Mouse (Mus musculus): Measurements from ENCODE around the gene Exoc7. TPM values are rescaled to one million over a fixed set of nuclear protein-coding genes. Genes with fewer than 3 reads are reported as not detected.

The Exoc7 gene
- 104 and 118 TPM in 2 replicates for polyA plus RNA-seq (2012; rRNA removed)

GRCm38 (mm10) chr11:116307019-116307725 lies at the start of gene Exoc7:
Exoc7 (minus strand) TSS chr11:116307233.
- Histone ChIP-seq H3K27ac (ENCODE audit: insufficient read depth, low read length) (peak within 1 kb of the TSS; percentile 40), H3K27me3 (ENCODE audit: control insufficient read depth, insufficient read depth, low read length) (no peaks in the 10 kb centered on the region), H3K4me3 (replicated peaks; ENCODE audit: insufficient read depth, low read depth, low read length) (peak within 1 kb of the TSS; percentile 82), H3K4me1 (ENCODE audit: control insufficient read depth, insufficient read depth, low read length) (peaks cover 3% of the 10 kb centered on the region; the same call in 1 of the 2 replicates)
- DNase-seq, result no peak
- no peak for TF ChIP-seq POLR2A (IDR thresholded peaks at IDR 0.05; ENCODE audit: borderline replicate concordance, insufficient read depth, low read length)
- TF ChIP-seq CTCF (IDR thresholded peaks at IDR 0.05; ENCODE audit: borderline replicate concordance, insufficient read depth, low read depth, low read length), result no peak
- 84% methylated on average over 10 of the region's 10 CpGs for WGBS

- Histone ChIP-seq H3K27me3 (ENCODE audit: control insufficient read depth, insufficient read depth, low read length) (no peaks in the 10 kb centered on the region), H3K4me3 (replicated peaks; ENCODE audit: insufficient read depth, low read depth, low read length) (no peak overlapping the region), H3K4me1 (ENCODE audit: control insufficient read depth, insufficient read depth, low read length) (no peaks in the 10 kb centered on the region), H3K27ac (ENCODE audit: insufficient read depth, low read length) (no peak overlapping the region)
- WGBS, result 81% methylated on average over 17 of the region's 17 CpGs
- TF ChIP-seq POLR2A (IDR thresholded peaks at IDR 0.05; ENCODE audit: borderline replicate concordance, insufficient read depth, low read length), result no peak
- TF ChIP-seq CTCF (IDR thresholded peaks at IDR 0.05; ENCODE audit: borderline replicate concordance, insufficient read depth, low read depth, low read length), result no peak
- no peak for DNase-seq
These were observed 47.5 kb upstream of the Exoc7 start for GRCm38 (mm10) chr11:116354521-116354920.

- no peaks in the 10 kb centered on the region for H3K27me3 ChIP-seq (ENCODE audit: control insufficient read depth, insufficient read depth, low read length)
- no peak for DNase-seq
- TF ChIP-seq POLR2A (IDR thresholded peaks at IDR 0.05; ENCODE audit: borderline replicate concordance, insufficient read depth, low read length) (no peak), CTCF (IDR thresholded peaks at IDR 0.05; ENCODE audit: borderline replicate concordance, insufficient read depth, low read depth, low read length) (no peak)
- H3K27ac ChIP-seq (ENCODE audit: insufficient read depth, low read length), result no peak overlapping the region
- H3K4me1 ChIP-seq (ENCODE audit: control insufficient read depth, insufficient read depth, low read length), result no peaks in the 10 kb centered on the region
- WGBS, result 93% methylated on average over 8 of the region's 8 CpGs
- H3K4me3 ChIP-seq (replicated peaks; ENCODE audit: insufficient read depth, low read depth, low read length), result no peak overlapping the region
These were observed 46.5 kb upstream of the Exoc7 start for GRCm38 (mm10) chr11:116353535-116353934.

- no peak overlapping the region for H3K27ac ChIP-seq (ENCODE audit: insufficient read depth, low read length)
- H3K4me3 ChIP-seq (replicated peaks; ENCODE audit: insufficient read depth, low read depth, low read length), result no peak overlapping the region
- H3K27me3 ChIP-seq (ENCODE audit: control insufficient read depth, insufficient read depth, low read length), result no peaks in the 10 kb centered on the region
- no peak for TF ChIP-seq POLR2A (IDR thresholded peaks at IDR 0.05; ENCODE audit: borderline replicate concordance, insufficient read depth, low read length)
- no peak for TF ChIP-seq CTCF (IDR thresholded peaks at IDR 0.05; ENCODE audit: borderline replicate concordance, insufficient read depth, low read depth, low read length)
- 94% methylated on average over 5 of the region's 5 CpGs for WGBS
- DNase-seq, result no peak
- no peaks in the 10 kb centered on the region for H3K4me1 ChIP-seq (ENCODE audit: control insufficient read depth, insufficient read depth, low read length)
These were observed 44.3 kb upstream of the Exoc7 start for GRCm38 (mm10) chr11:116351294-116351693.

GRCm38 (mm10) chr11:116347955-116348354 lies 40.9 kb upstream of the Exoc7 start:
- Histone ChIP-seq H3K4me3 (replicated peaks; ENCODE audit: insufficient read depth, low read depth, low read length) (no peak overlapping the region), H3K4me1 (ENCODE audit: control insufficient read depth, insufficient read depth, low read length) (no peaks in the 10 kb centered on the region), H3K27me3 (ENCODE audit: control insufficient read depth, insufficient read depth, low read length) (no peaks in the 10 kb centered on the region), H3K27ac (ENCODE audit: insufficient read depth, low read length) (no peak overlapping the region)
- TF ChIP-seq CTCF (IDR thresholded peaks at IDR 0.05; ENCODE audit: borderline replicate concordance, insufficient read depth, low read depth, low read length) (no peak), POLR2A (IDR thresholded peaks at IDR 0.05; ENCODE audit: borderline replicate concordance, insufficient read depth, low read length) (no peak)
- WGBS, result 81% methylated on average over 5 of the region's 5 CpGs
- DNase-seq, result no peak

GRCm38 (mm10) chr11:116347012-116347411 lies 40.0 kb upstream of the Exoc7 start:
- 89% methylated on average over 7 of the region's 7 CpGs for WGBS
- Histone ChIP-seq H3K27me3 (ENCODE audit: control insufficient read depth, insufficient read depth, low read length) (no peaks in the 10 kb centered on the region), H3K4me1 (ENCODE audit: control insufficient read depth, insufficient read depth, low read length) (peaks cover 3% of the 10 kb centered on the region; the same call in 1 of the 2 replicates), H3K27ac (ENCODE audit: insufficient read depth, low read length) (no peak overlapping the region), H3K4me3 (replicated peaks; ENCODE audit: insufficient read depth, low read depth, low read length) (no peak overlapping the region)
- DNase-seq, result no peak
- no peak for TF ChIP-seq CTCF (IDR thresholded peaks at IDR 0.05; ENCODE audit: borderline replicate concordance, insufficient read depth, low read depth, low read length)
- TF ChIP-seq POLR2A (IDR thresholded peaks at IDR 0.05; ENCODE audit: borderline replicate concordance, insufficient read depth, low read length), result no peak

GRCm38 (mm10) chr11:116342069-116342791 lies 35.2 kb upstream of the Exoc7 start:
- no peak overlapping the region for H3K27ac ChIP-seq (ENCODE audit: insufficient read depth, low read length)
- peak in 1 of 2 experiments; percentile 27 for DNase-seq
- WGBS, result 22% methylated on average over 25 of the region's 25 CpGs
- peaks cover 3% of the 10 kb centered on the region; the same call in 1 of the 2 replicates for H3K4me1 ChIP-seq (ENCODE audit: control insufficient read depth, insufficient read depth, low read length)
- H3K27me3 ChIP-seq (ENCODE audit: control insufficient read depth, insufficient read depth, low read length), result no peaks in the 10 kb centered on the region
- no peak overlapping the region for H3K4me3 ChIP-seq (replicated peaks; ENCODE audit: insufficient read depth, low read depth, low read length)
- TF ChIP-seq CTCF (IDR thresholded peaks at IDR 0.05; ENCODE audit: borderline replicate concordance, insufficient read depth, low read depth, low read length) (no peak), POLR2A (IDR thresholded peaks at IDR 0.05; ENCODE audit: borderline replicate concordance, insufficient read depth, low read length) (no peak)

Data from cerebellum, adult 2 months (tissue).